Mouse (Mus musculus) naive thymus-derived CD4-positive, alpha-beta T cell, adult 2 months (primary cell): ENCODE measurements around the gene Tspan3.

Experiments used
- DNase-seq: peaks from one replicate; pipeline ENCODE4 v3.0.0-alpha.2; 2011; ENCODE audit warnings: low read depth

Gene Tspan3

DNA sequence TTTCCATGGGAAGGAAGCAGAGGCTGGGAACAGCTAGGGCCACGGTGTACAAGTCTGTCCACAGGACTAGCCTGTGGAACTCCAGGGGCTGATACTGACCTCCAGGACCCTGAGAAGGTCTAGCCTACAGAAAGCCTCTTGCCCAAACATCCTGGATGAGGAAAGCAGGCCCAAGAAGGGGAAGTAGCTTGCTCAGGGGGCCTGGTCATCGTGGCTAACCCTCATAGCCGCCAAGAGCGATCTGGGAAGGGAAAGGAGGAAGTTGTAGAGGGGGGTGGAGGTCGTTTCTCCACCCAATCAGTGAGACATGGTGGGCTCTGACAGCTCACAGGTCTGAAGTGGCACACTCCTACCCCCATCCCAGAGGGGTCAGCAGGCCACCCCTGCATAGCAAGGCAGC, 57.1 kb downstream of the Tspan3 start:
- DNase-seq = no peak

DNA sequence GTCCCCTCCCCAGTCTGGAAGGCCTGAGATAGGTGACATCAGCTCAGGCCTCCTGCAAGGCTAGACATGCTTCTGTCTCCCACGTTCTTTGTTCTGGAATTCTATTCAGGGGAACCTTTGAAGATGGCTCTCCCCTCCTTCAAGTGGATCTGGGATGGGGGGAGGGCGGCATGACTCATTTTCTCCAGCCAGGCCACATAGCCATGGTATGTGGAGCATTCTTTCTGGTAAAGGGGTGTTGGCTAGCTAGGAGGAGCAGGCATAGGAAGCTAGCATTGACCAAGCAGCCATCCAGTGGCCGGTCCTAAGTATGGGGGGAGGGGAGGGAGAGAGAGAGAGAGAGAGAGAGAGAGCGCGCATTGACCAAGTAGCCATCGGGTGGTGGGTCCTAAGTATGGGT, 57.8 kb downstream of the Tspan3 start:
- no peak for DNase-seq

DNA sequence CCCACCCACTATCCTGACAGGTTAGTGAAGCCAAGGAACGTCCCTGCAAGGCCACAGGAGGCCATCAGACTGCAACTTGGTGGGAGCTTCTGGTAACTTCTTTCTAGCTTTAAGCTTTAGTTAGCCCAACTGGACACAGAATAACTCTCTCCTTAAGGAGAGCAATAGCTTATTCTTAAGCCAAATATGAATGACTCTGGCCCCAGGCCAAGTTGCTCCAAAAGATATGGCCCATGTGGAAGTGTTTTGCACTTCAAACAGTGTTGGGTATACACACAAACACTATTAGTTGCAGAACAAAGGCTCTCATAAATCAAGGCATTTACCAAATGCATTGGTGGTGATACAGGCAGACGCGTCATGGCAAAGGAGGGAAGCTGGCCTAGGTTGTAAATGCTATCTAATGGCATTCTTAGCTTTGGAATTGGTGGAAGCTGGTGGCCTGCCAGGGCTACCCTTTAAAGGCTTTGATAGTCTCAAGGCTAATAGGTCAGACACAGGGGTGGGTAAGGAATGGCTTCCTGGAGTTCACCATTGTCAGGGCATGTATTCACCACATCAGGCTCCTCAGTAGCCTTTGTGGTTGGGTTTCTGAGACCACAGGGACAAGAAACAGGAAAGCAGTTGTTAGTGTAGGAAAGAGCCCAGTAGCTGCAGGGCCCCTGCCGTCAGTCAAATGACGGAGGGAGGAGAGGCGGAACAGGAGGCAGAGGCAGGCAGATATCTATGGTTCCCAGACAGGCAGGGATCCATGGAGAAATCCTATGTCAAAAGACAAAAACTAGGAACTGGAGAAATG, 58.8 kb downstream of the Tspan3 start:
- no peak for DNase-seq

DNA sequence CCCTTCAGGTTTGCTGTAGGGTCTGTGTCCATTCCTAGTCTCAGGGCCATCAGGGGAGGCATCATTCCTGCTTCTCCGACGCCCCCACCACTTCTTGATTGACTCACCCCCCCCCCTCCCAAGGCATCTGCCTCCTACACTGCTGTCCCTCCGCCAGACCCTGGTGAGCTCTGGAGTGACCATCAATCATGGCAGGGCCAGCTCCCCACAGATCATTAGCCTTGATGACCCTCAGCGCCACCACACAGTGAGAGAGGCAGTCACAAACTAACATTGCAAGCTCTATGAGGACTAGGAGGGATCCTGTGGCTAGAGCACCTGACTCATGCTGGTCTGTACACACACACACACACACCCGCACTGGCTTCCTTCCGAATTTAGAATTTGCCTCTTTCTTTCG, 60.4 kb downstream of the Tspan3 start:
- DNase-seq = no peak

DNA sequence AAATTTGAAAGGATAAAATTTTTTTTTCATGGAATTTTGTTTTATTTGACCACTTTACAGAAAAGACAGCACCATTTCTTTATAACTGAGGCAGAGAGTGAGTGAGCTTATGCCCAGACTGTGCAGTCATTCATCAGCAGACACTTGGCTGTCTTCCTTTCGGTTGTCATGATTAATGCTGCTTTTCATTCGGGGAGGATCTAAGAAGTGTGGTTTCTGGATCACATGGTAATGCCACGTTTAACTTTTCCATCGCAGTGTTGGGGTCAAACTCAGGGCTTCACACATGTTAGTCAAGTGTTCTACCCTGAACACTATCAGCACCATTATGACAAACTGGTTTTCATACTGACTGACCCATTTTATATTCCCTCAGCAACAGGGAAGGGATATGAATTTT, 64.3 kb downstream of the Tspan3 start:
- no peak for DNase-seq

DNA sequence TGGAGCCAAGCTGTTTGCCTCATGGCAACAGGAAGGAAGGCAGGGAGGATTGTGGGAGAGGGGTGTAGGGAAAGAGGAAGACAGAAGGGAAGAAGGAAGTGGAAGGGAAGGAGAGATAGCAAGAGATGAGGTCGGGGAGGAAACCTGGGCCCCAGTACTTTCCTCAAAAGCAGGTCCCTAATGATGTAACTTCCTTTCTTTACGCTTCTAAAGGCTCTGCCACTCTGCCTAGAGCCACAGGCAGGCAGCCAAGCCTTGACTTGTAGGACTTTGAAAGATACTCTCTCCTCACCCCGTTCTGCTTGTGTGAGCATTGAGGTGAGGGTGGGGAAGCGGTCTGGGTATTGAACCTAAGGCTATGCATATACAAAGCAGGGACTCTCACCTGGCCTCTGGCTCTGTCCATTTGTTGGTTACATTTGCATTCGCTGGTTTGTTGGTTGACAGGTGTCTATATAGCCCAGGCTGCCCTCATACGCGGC, 65.2 kb downstream of the Tspan3 start:
- peak; percentile 59 for DNase-seq

DNA sequence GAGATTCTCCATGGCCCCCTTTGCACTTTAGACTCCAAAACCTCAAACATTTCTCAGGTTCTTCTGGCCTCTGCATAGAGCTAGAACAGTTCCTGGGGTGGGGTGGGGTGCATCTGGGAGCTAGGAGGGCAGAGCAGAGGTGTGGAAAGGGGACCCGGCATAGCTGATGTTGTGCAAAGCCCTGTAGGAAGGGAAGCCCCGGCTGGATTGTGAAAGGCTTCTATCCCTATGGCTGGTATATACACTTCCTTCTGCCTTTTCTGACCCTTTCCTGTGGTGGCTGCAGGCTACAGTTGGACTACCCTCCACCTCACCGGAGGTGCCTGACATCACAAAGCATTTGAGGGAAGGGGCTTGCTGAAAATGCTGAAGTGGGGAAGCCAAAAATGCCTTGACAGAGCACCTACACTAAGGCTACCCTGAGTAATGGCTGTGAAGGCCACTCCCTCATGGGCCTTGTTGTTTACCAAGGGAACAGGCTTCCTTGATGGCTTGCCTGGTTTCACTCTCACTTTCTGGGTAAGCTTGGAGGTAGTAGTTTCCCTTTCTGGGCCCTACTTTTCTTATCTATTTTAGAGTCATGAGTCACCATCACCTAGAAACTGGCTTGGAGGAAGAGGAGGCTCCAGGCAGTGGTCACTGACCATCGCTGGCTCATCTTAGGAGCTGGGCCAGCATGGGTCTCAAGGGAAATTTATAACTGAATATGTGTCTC, 67.5 kb downstream of the Tspan3 start:
- DNase-seq = peak; percentile 41

DNA sequence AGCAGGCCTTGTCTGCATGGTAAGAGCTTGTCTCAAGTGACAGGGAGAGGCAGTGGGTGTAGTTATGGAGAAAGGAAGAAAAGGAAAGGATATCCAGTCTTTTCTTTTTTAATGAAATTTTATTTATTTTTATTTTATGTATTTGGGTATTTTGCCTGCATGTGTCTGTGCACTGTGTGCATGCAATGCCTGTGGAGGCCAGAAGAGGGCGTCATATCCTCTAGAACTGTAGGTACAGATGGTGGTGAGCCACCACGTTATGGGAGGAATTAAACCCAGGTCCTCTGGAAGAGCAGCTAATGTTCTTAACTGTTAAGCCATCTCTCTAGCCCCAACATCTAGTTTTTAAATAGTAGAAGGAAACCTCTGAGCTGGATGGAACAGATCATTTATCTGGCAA, 73.2 kb downstream of the Tspan3 start:
- peak; percentile 64 for DNase-seq

DNA sequence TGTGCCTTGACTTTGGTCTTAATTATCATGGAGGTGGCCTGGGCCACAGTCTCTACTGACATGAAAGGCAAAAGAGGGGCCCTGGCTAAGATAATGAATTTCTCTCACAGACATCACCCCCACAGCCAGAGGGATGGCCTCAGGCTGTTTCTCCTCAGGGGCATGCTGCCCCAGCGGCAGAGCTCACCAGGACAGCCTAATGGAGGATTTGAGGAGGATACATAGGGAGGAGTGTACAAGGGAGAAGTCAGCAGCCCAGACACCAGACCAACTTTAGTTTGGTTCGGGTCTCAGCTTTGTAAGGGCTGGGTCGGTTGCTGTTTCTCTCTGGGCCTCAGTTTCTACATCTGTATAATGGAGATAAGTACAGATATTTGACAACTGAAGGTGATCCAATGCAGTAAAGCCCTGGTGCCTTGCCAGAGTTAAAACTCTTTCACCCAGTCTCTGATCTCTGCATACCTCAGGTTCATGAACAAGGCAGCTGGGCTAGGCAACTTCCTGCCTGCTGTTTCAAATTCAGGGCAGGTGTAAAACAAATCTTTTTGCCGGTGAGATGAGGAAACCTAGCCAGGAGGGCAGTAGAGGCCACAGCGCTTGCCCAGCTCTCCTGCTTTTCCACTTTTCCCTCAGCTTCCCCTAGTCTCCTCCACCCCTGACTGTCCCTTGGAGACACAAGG, 74.6 kb downstream of the Tspan3 start:
- DNase-seq = peak; percentile 59

DNA sequence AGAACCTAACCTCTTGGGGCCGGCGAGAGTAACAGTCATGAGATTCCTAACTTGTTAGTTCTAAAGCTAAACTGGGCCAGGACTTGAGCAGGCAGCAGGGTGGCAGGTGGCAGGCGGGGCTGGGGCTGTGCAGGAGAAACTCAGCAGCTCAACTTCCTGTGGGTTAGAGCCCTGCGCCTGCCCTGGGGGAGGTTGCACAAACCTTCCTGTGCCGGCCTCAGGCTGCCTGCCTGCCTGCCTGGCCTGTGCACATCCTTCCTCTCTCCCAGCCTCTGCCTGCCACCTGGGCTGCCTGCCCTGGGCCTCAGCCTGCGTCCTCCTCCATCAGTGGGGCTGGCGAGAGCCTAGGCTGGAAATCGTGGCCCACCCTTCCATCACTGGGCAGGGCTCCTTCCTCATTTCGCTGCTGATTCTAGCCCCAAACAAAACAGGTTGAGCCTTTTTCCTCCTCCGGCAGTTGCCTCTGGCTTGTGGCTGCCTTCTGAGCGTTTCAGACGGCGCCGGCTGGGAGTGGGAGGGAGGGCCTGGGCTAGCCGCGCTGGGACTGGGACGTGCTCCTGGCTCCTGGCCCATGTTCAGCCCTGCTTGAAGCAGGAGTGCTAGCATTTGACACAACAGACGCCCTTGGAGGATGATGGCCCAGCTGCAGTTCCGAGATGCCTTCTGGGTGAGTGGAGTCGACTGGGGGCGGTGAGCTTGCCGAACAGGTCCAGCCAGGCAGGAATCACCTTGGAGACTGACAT, 75.3 kb downstream of the Tspan3 start, which contains the start of gene Pstpip1:
Pstpip1 (plus strand) TSS at position 185 of the 743 bp plus-strand sequence.
- DNase-seq = peak; percentile 83

DNA sequence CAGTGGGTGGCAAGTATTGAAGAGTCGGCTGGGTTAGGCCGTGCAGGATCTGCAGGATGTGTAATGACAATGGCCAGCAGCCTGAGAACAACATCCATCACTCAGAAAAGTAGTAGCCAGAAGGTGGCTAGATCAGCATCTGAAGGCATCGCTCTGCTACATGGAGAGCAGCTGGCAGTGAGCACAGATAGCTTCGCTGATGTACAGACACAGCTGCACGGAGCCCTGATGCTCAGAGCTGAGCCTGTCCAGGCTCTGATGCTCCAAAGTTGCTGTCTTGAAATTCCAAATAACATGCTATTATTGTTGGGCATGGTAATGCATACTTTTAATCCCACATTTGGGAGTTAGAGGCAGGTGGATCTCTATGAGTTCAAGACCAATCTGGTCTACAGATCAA, 78.8 kb downstream of the Tspan3 start:
- DNase-seq = no peak
